Mouse (Mus musculus) gastrocnemius, postnatal 36 days (tissue): Measurements from ENCODE around the gene Aloxe3. TPM values are rescaled to one million over a fixed set of nuclear protein-coding genes. Genes with fewer than 3 reads are reported as not detected.

ENCODE experiments used
- DNase-seq, 2 experiments: peaks; one replicate each; pipeline ENCODE4 v3.0.0; 2022
- intact Hi-C: fragments of 180-260 bp; cut with DNase I; formaldehyde crosslinking; loops from one replicate; pipeline ENCODE4 v1.15.1; 2025
- long read RNA-seq, 2 experiments: library from polyadenylated mRNA; stranded (forward); transcript quantifications; one replicate each; pipeline ENCODE4 v2.0.0; 2021
- total RNA-seq, 2 experiments: library from RNA; stranded (reverse); gene quantifications; 2 replicates each; pipeline ENCODE4 v1.2.3; 2021

Aloxe3 gene
- total RNA-seq, result not detected
- long read RNA-seq, experiment 1, result 0 reads
- long read RNA-seq, experiment 2, result 0 reads

DNA sequence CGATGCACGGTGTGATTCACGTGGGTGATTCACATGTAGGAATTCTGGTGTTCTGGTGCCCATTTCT is at the start of gene Aloxe3:
Gene Aloxe3 (plus strand): TSS at position 45 of the 67 bp plus-strand sequence.
- intact Hi-C loops, result loop anchor here (5.0 to 10.0 kb wide), 2 partner anchors 122 to 221 kb away; partner anchors contain the start of gene Rpl26
- no peak for DNase-seq

DNA sequence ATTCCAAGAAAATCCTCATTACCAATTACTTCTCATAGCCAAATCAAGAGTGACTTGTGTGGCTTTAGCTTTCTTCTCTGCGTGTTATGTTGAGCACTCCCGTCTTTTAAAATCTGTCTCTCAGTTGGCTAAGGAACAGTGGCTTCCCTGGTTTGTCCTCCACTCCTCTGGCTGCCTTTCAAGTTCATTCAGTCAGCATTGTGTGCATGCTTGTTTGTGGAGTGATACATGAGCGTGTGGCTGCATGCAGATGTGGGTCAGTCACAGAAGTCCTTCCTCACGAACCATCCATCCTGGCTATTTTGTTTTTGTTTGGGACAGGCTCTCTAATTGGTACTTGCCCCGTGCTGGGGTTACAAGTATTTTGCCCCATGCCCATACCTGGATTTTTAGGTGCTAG is 49.1 kb upstream of the Aloxe3 start:
- no peak for DNase-seq
- intact Hi-C loops, result no loop called here

DNA sequence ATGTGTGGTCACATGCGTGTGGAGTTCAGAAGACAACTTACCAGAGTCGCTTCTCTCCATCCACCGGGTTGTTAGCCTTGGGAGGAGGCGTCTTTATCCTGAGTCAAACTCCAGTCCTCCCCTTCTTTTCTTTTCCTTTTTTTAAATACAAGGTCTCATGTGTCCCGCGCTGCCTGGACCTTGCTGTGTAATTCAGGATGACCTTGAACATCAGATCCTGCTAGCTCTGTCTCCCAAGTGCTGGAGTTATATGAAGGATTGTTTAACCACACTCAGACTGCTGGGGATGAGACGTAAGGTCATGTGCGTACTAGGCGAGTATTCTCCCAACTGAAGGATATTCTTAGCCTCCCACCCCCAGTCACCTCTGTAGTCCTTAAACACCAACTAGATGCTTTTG is 48.4 kb upstream of the Aloxe3 start:
- intact Hi-C loops, result no loop called here

DNA sequence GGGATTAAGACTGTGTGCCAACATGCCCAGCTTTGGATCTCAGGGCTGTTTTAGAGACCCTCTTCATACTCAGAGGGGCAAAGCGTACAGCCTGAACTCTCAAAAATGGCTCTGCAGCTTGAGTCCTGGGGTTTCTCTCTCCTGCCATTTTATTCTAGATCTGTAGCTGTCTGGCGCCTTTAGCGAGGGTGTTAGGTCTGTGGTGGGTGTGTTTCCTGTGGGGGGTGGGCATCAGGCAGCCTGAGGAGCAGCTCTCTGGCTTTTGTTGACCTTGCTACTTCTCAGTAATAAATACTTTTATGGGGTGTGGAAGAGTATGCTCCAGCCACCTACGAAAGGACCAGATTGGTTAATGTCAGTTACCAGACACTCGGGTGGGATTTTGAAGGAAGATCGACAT is 47.7 kb upstream of the Aloxe3 start:
- intact Hi-C loops, result no loop called here

More for the DNA sequence above, 48.4 kb upstream of the Aloxe3 start:
- DNase-seq, result no peak

DNA sequence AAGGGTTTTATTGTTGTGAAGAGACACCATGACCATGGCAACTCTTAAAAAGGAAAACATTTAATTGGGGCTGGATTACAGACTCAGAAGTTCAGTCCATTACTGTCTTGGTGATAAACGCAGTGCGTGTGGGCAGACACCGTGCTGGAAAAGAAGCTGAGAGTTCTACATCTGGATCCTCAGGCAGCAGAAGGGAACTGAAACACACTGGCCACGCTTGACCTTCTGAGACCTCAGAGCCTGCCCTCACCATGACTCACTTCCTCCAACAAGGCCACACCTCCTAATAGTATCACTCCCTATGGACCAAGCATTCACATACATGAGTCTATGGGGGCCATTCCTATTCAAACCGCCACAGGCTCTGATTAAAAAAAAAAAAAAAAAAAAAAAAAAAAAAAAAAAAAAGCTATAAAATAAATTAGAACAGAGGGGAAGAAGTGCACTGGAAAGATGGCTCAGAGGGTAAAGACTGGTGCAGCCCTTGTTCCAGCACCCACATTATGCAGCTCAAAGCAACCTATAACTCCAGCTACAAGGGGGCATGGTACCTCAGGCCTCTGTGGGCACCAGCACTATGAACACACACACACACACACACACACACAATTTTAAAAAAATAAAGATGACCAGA is 46.8 kb upstream of the Aloxe3 start:
- intact Hi-C loops, result no loop called here
- DNase-seq, result no peak

More for the DNA sequence above, 47.7 kb upstream of the Aloxe3 start:
- no peak for DNase-seq

DNA sequence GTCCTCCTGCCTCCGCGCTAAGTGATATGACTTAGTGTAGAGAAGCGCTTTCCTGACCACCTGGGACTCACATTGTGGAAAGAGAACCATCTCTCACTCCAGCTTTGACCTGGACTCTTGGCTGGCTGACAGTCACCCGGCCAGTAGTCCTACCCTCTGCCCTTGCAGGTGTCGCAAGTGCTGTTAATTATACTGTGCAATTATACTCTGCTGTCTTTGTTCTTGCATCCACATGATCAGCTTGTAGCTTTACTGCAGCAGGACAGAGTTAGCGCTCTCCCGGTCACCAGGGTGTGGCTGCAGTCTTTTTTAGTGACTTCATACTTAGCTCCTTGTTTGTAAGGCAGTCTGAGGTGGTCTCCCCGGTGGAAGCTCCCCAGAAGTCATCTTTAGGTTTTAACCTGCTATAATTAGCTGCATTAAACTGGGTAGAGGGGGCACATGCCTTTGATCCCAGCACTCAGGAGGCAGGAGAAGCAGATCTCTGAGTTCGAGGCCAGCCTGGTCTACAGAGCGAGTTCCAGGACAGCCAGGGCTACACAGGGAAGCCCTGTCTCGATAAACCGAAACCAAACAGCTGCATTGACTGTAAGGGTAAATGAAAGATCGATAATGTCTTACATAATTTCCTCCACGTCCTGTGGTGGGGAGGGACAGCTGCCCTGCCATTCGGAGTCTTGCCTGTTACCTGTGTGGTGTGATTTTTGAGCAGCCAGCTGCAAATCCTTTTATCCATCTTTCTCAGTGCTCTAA is 45.4 kb upstream of the Aloxe3 start:
- no peak for DNase-seq
- intact Hi-C loops, result no loop called here

DNA sequence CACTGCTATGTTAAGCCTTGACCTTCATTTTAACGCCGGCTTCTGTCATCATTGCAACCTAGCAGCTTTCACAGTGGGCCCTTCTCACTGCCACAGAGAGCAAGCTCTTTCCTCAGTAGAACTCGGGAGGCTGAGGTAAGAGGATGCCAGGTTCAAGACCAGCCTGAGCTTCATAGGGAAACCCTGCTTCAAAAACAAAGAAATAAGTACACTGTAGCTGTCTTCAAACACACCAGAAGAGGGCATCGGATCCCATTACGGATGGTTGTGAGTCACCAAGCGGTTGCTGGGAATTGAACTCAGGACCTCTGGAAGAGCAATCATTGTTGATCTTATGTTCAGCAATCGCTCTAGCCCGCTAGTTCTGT is 44.9 kb upstream of the Aloxe3 start:
- DNase-seq, result no peak
- intact Hi-C loops, result no loop called here

DNA sequence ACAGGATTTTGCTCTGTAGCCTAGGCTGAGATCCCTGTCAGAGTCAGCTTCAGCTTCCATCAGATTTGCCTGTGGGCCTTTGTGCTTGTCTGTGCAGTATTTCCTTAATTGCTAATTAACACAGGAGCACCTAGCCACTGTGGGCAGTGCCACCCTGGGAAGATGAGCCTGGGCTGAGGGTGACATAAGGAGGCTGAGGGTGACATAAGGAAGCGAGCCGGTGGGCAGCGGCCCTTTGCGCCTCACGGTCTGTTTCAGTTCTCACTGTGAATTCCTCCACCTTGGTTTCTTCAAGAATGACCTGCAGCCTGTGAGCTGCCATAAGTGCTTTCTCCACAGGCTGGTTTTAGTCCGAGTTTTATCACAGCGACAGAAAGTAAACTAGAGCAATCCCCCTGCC is 44.1 kb upstream of the Aloxe3 start:
- no peak for DNase-seq
- intact Hi-C loops, result no loop called here

DNA sequence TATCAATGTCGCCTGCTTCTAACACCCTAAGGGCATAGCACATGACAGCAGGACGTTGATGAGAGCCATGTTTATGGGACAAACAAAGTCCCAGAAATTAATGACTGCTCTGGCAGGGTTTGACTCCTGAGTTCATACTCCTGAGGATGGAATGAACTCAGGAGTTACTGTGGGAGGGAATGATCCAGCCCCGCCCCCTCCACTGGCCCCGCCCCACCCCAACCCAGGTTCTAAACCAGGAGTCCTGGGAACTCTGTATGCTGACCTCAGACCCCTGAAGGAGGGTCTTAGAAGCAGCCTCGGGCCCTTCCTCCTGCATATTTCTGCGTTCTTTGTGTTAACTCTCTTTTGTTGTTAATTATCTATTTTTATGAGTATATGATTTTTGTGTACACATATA is 40.1 kb upstream of the Aloxe3 start:
- intact Hi-C loops, result no loop called here
- DNase-seq, result no peak

DNA sequence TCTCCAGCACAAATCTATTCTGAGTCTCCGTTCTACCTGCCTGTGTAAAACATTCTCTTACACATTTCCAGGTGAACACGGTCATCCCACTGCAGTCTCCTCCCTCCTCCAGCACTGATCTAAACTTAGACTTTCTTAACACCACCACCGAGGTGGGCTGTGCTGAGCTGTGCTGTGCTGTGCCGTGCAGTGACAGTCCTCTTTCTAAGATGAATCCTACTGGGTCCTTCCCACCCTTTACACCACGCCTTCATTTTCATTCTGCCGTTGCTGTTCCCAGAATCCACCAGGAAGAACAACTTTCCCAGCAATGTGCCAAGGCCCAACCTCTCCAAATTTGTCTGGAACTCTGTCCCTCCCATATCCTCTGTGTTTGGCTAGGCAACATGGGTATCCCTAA is 39.3 kb upstream of the Aloxe3 start:
- DNase-seq, result no peak
- intact Hi-C loops, result no loop called here

DNA sequence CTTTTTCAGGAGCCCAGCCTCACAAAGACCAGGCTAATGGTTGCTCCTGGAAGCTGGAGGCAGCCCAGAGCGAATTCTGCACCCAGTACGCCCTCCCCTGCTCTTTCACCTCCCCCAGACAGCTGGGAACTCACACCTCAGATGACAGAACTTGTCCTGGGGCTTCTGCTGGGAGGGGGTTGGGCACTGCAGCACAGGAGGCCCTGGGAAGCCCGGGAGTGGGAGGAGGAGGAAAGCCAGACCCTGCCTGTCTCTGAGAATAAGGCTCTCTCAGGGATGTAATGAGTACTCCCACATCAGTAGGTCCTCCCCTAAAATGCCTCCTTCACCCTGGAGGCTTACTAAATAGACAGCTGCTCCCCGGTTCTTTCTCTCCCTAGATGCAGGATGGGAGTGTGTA is 38.6 kb upstream of the Aloxe3 start:
- no peak for DNase-seq
- intact Hi-C loops, result no loop called here

DNA sequence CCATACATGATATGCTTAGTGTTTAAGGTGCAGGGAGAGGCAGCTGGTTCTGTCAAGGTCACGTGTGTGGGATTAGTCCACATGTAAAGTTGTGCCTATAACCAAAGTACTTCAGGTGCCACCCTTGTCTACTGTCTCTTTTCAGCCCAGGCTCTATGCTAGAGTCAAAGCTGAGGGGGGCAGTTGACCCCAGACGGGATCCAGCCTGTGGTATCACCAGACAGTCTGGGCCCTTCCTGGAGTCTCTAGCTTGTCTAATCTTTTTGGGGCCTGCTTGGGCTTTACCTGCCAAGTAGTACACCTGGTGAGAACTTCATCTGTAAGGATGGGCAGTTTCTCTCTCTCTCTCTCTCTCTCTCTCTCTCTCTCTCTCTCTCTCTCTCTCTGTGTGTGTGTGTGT is 38.1 kb upstream of the Aloxe3 start:
- intact Hi-C loops, result no loop called here
- DNase-seq, result no peak

DNA sequence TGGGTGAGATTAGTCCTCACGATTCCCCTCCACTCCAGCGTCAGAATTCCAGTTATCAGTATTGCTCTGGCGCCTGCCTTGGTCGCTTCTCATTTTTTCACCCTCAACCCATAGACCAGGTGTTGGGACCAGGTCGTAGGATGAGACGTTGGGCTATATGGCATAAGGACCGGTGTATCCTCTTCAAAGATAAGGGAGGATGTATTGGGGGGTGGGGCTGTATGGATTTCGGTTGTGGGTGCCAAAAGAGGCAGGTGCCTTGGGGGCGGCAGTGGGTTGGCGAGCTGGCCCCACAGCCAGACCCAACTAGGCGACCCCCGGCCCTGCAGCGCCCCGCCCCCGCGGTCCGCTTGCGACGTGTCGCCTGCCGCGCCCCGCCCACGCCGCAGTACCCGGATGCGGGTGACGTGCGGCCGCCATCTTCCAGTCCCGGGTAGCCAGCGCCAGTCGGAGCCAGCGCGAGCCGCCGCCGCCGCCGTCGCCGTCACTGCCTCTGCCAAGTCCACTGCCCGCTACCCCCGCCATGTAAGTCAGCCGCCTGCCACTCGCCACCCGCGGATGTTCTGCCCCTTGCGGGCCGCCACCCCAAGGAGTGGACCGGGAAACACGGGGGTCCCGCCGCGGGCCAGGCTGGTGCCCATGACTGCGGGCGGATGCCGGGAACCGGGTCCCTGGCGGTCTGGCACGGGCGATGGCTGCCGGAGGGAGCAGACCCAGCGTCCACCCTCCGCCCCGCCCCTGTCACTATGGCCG is 37.4 kb upstream of the Aloxe3 start, which contains the start of gene Vamp2:
Gene Vamp2 (plus strand): TSS at position 388 of the 753 bp plus-strand sequence.
- DNase-seq, result peak; percentile 88 to 90
- intact Hi-C loops, result loop anchor here (2.0 kb wide), 1 partner anchor 15 kb away; no protein-coding TSS in a partner anchor

DNA sequence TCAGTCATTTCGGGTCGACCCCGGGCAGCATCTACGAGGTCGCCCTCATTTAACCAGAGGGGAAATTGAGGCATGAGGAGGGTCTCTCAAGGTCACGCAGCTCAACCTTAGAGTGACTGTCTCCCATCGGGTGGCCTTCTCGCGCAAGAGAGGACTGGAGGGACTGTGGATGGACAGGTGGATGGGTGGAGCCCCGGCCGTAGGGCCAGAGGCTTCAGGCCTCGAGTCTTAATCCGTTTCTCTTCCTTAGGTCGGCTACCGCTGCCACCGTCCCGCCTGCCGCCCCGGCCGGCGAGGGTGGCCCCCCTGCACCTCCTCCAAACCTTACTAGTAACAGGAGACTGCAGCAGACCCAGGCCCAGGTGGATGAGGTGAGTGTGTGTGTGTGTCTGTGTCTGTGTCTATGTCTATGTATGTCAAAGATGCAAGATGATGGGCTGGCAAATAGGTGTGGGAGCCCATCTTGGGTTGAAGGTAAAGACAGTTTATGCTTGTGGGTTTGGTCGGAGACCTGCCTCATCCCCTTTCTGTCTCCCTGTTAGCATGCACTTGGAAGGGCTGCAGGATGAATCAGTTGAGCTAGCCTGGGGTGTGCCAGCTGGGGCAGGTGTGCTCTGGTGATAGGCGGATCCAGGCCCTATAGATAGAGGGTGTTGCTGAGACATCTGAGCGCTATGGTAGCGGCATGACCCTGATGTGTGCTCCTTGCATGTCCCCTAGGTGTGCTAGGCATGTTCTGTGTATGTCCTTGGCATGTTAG is 36.7 kb upstream of the Aloxe3 start:
- intact Hi-C loops, result loop anchor here (2.0 kb wide), 1 partner anchor 16 kb away; no protein-coding TSS in a partner anchor
- no peak for DNase-seq

DNA sequence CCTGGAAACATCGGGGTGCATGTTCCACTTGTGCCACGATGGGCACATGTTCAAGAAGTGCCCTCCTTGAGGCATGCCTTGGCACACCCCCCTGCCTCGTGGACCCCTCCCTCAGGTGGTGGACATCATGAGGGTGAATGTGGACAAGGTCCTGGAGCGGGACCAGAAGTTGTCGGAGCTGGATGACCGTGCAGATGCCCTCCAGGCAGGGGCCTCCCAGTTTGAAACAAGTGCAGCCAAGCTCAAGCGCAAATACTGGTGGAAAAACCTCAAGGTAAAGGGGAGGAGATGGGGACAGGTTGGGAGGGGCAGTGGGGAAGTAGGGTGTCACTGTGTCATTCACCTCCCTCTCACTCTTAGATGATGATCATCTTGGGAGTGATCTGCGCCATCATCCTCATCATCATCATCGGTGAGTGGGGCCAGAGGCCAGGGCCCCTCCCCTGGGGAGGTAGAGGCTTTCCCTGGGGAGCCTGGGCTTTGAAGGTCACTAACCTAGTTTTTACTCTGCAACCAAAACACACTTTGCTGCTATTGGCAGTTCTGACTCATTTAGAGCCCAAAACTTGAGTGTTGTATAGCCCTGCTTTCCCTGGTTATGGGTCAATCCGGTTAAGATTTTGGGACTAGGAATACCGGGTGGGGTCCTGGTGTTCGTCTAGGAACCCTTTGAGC is 35.9 kb upstream of the Aloxe3 start:
- intact Hi-C loops, result loop anchor here (2.0 to 10.0 kb wide), 3 partner anchors 17 to 895 kb away; partner anchors contain the start of genes Ctdnep1, Elp5 and Kdm6b

DNA sequence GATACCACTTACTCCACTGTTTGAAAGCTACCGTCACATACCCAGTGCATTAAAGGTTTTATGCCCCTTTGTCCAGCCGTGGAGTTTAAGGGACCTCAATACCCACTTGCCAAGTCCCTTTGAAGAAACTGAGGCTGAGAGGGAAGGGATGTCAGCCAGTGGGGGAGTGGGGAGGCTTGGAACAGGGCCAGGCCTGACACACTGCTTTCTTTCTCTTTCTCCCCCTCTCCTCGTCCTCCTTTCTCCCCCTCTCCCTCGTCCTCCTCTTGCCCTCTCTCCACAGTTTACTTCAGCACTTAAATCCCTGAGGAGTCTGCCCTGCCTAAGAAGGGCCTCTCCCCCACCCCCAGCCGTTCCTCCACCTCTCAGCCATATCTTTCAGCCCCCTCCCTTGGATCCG is 35.3 kb upstream of the Aloxe3 start:
- intact Hi-C loops, result loop anchor here (10.0 kb wide), 2 partner anchors 324 to 894 kb away; partner anchors contain the start of genes Ctdnep1, Elp5 and Kdm6b
- no peak for DNase-seq

More for the DNA sequence above, 35.9 kb upstream of the Aloxe3 start:
- DNase-seq, result no peak

DNA sequence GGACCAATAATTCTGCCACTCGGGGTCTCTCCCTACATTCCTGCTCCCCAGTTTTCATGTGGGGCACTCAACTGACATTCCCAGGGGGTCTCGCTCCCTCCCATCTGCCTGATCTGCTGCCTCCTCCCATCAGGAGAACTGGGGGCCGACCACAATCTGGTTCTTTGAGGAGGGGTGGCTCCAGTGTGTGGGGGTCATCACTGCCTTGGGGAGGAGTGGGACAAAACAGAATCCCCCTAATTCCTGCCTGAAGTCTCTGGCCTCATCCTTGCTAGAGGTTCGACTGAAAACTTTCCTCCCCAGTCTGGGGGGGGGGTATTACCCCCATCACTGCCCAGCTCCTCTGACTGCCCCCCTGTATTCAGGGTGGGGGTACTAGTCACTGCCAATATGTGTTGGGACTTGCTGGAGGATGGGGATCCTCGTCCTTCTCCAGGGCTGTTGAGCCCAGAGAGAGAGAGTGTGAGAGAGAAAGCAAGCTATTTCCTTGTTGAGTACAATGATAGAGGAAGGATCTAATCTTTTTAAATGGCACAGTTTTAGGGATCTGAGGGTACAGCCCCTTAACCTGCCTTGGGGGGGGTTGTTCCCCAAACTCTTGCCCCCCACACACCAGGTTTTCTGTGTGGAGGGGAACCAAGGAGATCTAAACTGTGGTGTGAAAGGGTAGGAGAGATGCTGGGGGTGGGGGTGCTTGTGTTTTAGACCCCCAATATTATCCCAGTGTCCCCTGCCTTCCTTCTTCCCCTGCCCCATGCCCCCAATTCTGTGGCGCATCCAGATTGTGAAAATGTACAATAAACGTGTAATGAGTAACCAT is 33.9 kb upstream of the Aloxe3 start:
- intact Hi-C loops, result loop anchor here (10.0 kb wide), 2 partner anchors 323 to 893 kb away; partner anchors contain the start of genes Ctdnep1, Elp5 and Kdm6b
- no peak for DNase-seq

DNA sequence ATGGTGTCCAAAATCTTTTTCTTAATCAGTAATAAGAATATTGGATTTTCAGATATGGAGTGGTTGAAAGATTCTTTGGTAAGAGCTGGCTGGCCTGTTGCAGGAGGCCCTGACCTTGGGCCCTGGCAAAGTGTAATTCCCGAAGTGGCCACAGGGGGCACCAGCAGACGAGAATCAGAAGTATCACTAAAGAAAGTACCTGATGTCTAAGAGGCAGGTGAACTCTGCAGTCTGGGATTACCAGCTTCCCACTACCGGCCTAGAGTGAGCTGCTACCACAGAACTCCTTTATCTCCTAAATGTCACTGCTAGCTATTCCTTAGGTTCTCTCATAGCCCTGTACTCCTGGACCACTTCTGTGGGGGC is 33.3 kb upstream of the Aloxe3 start:
- intact Hi-C loops, result loop anchor here (10.0 kb wide), 2 partner anchors 322 to 892 kb away; partner anchors contain the start of genes Ctdnep1, Elp5 and Kdm6b
- DNase-seq, result peak; percentile 86 to 87

DNA sequence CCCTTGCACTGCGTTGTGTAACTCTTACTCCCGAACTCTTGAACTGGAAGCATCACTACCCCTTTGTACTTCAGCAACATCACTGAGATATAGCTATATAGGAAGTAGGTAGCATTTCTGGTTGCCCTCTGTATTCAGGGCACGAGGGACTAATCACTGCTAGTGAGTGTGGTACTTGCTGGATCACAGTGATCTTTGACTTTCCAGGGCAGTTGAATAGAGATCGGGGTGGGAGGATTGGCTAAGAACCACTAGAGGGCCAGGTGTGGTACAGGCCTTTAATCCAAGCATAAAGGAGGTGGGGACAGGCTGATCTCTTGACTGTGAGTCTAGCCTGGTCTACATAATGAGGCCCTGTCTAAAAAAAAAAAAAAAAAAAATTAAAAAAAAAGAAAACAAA is 32.8 kb upstream of the Aloxe3 start:
- no peak for DNase-seq
- intact Hi-C loops, result loop anchor here (10.0 kb wide), 2 partner anchors 322 to 892 kb away; partner anchors contain the start of genes Ctdnep1, Elp5 and Kdm6b
